Mouse (Mus musculus): ENCODE measurements around the gene Efcab7. TPM values are rescaled to one million over a fixed set of nuclear protein-coding genes. Genes with fewer than 3 reads are reported as not detected.

Gene Efcab7
- polyA plus RNA-seq (2015; fragmentation: Nextera tagmentation; extraction: Ambion mirVana), result 21.2 and 21.9 TPM in 2 replicates

- DNase-seq (ENCODE audit: low spot score), result peak; percentile 87
These were observed at the start of gene Efcab7 for GRCm38 (mm10) chr4:99829094-99830073. Efcab7 (plus strand) TSS chr4:99829198.

GRCm38 (mm10) chr4:99792365-99792764 is 36.6 kb upstream of the Efcab7 start:
- DNase-seq (ENCODE audit: low spot score), result no peak

- DNase-seq (ENCODE audit: low spot score), result no peak
These were observed 12.1 kb upstream of the Efcab7 start for GRCm38 (mm10) chr4:99816697-99817460.

GRCm38 (mm10) chr4:99828337-99828736 is 661 bp upstream of the Efcab7 start:
- DNase-seq (ENCODE audit: low spot score), result no peak

GRCm38 (mm10) chr4:99828739-99829093 is 282 bp upstream of the Efcab7 start:
- no peak for DNase-seq (ENCODE audit: low spot score)

- DNase-seq (ENCODE audit: low spot score), result peak; percentile 28
These were observed 52.9 kb downstream of the Efcab7 start for GRCm38 (mm10) chr4:99881882-99882281.

GRCm38 (mm10) chr4:99882405-99882804 is 53.4 kb downstream of the Efcab7 start:
- DNase-seq (ENCODE audit: low spot score), result no peak

GRCm38 (mm10) chr4:99913894-99914451 is 85.0 kb downstream of the Efcab7 start:
- peak; percentile 62 for DNase-seq (ENCODE audit: low spot score)

- DNase-seq (ENCODE audit: low spot score), result no peak
These were observed 97.4 kb downstream of the Efcab7 start for GRCm38 (mm10) chr4:99926380-99926779.

- no peak for DNase-seq (ENCODE audit: low spot score)
These were observed 99.5 kb downstream of the Efcab7 start for GRCm38 (mm10) chr4:99928521-99928920.

- DNase-seq (ENCODE audit: low spot score), result no peak
These were observed 100.2 kb downstream of the Efcab7 start, which contains the start of gene Pgm1 for GRCm38 (mm10) chr4:99929149-99929612. Pgm1 (plus strand) TSS chr4:99929414.

GRCm38 (mm10) chr4:99929613-99930517 is 100.9 kb downstream of the Efcab7 start, which contains the start of gene Itgb3bp:
Itgb3bp (minus strand) TSS chr4:99929813.
- peak; percentile 52 for DNase-seq (ENCODE audit: low spot score)

- DNase-seq (ENCODE audit: low spot score), result no peak
These were observed 101.7 kb downstream of the Efcab7 start for GRCm38 (mm10) chr4:99930518-99931239.

- no peak for DNase-seq (ENCODE audit: low spot score)
These were observed 102.2 kb downstream of the Efcab7 start for GRCm38 (mm10) chr4:99931240-99931580.

- DNase-seq (ENCODE audit: low spot score), result no peak
These were observed 102.8 kb downstream of the Efcab7 start for GRCm38 (mm10) chr4:99931807-99932206.

GRCm38 (mm10) chr4:99934859-99935258 is 105.9 kb downstream of the Efcab7 start:
- DNase-seq (ENCODE audit: low spot score), result no peak

- DNase-seq (ENCODE audit: low spot score), result no peak
These were observed 107.3 kb downstream of the Efcab7 start for GRCm38 (mm10) chr4:99936278-99936677.

GRCm38 (mm10) chr4:99939711-99940505 is 110.9 kb downstream of the Efcab7 start:
- DNase-seq (ENCODE audit: low spot score), result no peak

Data from thymus, postnatal 0 days (tissue).